Mouse (Mus musculus): Measurements from ENCODE around the gene Tmcc1. TPM values are rescaled to one million over a fixed set of nuclear protein-coding genes. Genes with fewer than 3 reads are reported as not detected.
A peak's percentile ranks its signal among the peaks of the same experiment; 100 is the strongest.

The Tmcc1 gene
- polyA plus RNA-seq, 1 experiment from 2014 or later = 24.3 TPM

- CTCF ChIA-PET = no interaction called here
- in situ Hi-C loops (cut with MboI; ENCODE audit: low pct_unique_long_range_greater_than_20kb) = no loop called here
- no peak for TF ChIP-seq CTCF (IDR thresholded peaks at IDR 0.05)
- no peak for ATAC-seq
- POLR2A ChIA-PET = interaction anchor here (0.9 kb wide), 1 partner anchor 142 kb away, joined by 3 read pairs; no protein-coding TSS in a partner anchor
- DNase-seq (ENCODE audit: low read depth, low spot score) = no peak
- no peaks in the 10 kb centered on the region for H3K27me3 ChIP-seq
These were observed 203.7 kb downstream of the Tmcc1 start for GRCm38 (mm10) chr6:115989607-115990006.

- in situ Hi-C loops (cut with MboI; ENCODE audit: low pct_unique_long_range_greater_than_20kb) = no loop called here
- DNase-seq (ENCODE audit: low read depth, low spot score) = peak; percentile 68
These were observed 204.3 kb downstream of the Tmcc1 start for GRCm38 (mm10) chr6:115989032-115989431.

GRCm38 (mm10) chr6:115987096-115987747, 206.1 kb downstream of the Tmcc1 start:
- DNase-seq (ENCODE audit: low read depth, low spot score) (no peak), ATAC-seq (no peak)
- H3K27me3 ChIP-seq = no peaks in the 10 kb centered on the region
- in situ Hi-C loops (cut with MboI; ENCODE audit: low pct_unique_long_range_greater_than_20kb) = no loop called here
- ChIA-PET POLR2A (no interaction called here), CTCF (interaction anchor here (1.7 kb wide), 1 partner anchor 15 kb away, joined by 4 read pairs; no protein-coding TSS in a partner anchor)
- no peak for TF ChIP-seq CTCF (IDR thresholded peaks at IDR 0.05)

More at GRCm38 (mm10) chr6:115989032-115989431, 204.3 kb downstream of the Tmcc1 start:
- TF ChIP-seq CTCF (IDR thresholded peaks at IDR 0.05) = no peak
- ATAC-seq = peak; percentile 20
- ChIA-PET POLR2A (interaction anchor here (0.8 kb wide), 1 partner anchor 11 kb away, joined by 3 read pairs; no protein-coding TSS in a partner anchor), CTCF (no interaction called here)
- H3K27me3 ChIP-seq = no peaks in the 10 kb centered on the region

GRCm38 (mm10) chr6:115986472-115987095, 206.7 kb downstream of the Tmcc1 start:
- TF ChIP-seq CTCF (IDR thresholded peaks at IDR 0.05) = no peak
- POLR2A ChIA-PET = no interaction called here
- H3K27me3 ChIP-seq = no peaks in the 10 kb centered on the region
- in situ Hi-C loops (cut with MboI; ENCODE audit: low pct_unique_long_range_greater_than_20kb) = no loop called here
- DNase-seq (ENCODE audit: low read depth, low spot score) (no peak), ATAC-seq (no peak)
- CTCF ChIA-PET = interaction anchor here (1.7 kb wide), 1 partner anchor 15 kb away, joined by 4 read pairs; no protein-coding TSS in a partner anchor

- no peak for TF ChIP-seq CTCF (IDR thresholded peaks at IDR 0.05)
- POLR2A ChIA-PET = no interaction called here
- no peaks in the 10 kb centered on the region for H3K27me3 ChIP-seq
- CTCF ChIA-PET = no interaction called here
- no peak for ATAC-seq
- no peak for DNase-seq (ENCODE audit: low read depth, low spot score)
- in situ Hi-C loops (cut with MboI; ENCODE audit: low pct_unique_long_range_greater_than_20kb) = no loop called here
These were observed 207.7 kb downstream of the Tmcc1 start for GRCm38 (mm10) chr6:115985622-115986021.

- TF ChIP-seq CTCF (IDR thresholded peaks at IDR 0.05) = no peak
- POLR2A ChIA-PET = no interaction called here
- DNase-seq (ENCODE audit: low read depth, low spot score) (no peak), ATAC-seq (no peak)
- in situ Hi-C loops (cut with MboI; ENCODE audit: low pct_unique_long_range_greater_than_20kb) = no loop called here
- no peaks in the 10 kb centered on the region for H3K27me3 ChIP-seq
- CTCF ChIA-PET = no interaction called here
These were observed 208.7 kb downstream of the Tmcc1 start for GRCm38 (mm10) chr6:115984580-115984979.

- in situ Hi-C loops (cut with MboI; ENCODE audit: low pct_unique_long_range_greater_than_20kb) = no loop called here
- ChIA-PET POLR2A (interaction anchor here (0.6 kb wide), 1 partner anchor 12 kb away, joined by 4 read pairs; no protein-coding TSS in a partner anchor), CTCF (interaction anchor here (1.6 kb wide), 1 partner anchor 12 kb away, joined by 3 read pairs; no protein-coding TSS in a partner anchor)
- ATAC-seq (no peak), DNase-seq (ENCODE audit: low read depth, low spot score) (no peak)
- TF ChIP-seq CTCF (IDR thresholded peaks at IDR 0.05) = no peak
- no peaks in the 10 kb centered on the region for H3K27me3 ChIP-seq
These were observed 209.8 kb downstream of the Tmcc1 start for GRCm38 (mm10) chr6:115983306-115984038.

GRCm38 (mm10) chr6:115982889-115983288, 210.4 kb downstream of the Tmcc1 start:
- no peak for TF ChIP-seq CTCF (IDR thresholded peaks at IDR 0.05)
- no peak for ATAC-seq

GRCm38 (mm10) chr6:115978596-115978995, 214.7 kb downstream of the Tmcc1 start:
- H3K27me3 ChIP-seq = no peaks in the 10 kb centered on the region
- no peak for TF ChIP-seq CTCF (IDR thresholded peaks at IDR 0.05)
- POLR2A ChIA-PET = no interaction called here
- DNase-seq (ENCODE audit: low read depth, low spot score) (no peak), ATAC-seq (no peak)
- in situ Hi-C loops (cut with MboI; ENCODE audit: low pct_unique_long_range_greater_than_20kb) = no loop called here
- CTCF ChIA-PET = no interaction called here

More at GRCm38 (mm10) chr6:115982889-115983288, 210.4 kb downstream of the Tmcc1 start:
- no peaks in the 10 kb centered on the region for H3K27me3 ChIP-seq
- CTCF ChIA-PET = interaction anchor here (1.6 kb wide), 1 partner anchor 11 kb away, joined by 3 read pairs; no protein-coding TSS in a partner anchor
- POLR2A ChIA-PET = interaction anchor here (0.6 kb wide), 1 partner anchor 12 kb away, joined by 4 read pairs; no protein-coding TSS in a partner anchor
- in situ Hi-C loops (cut with MboI; ENCODE audit: low pct_unique_long_range_greater_than_20kb) = no loop called here
- DNase-seq (ENCODE audit: low read depth, low spot score) = no peak

GRCm38 (mm10) chr6:115977810-115978209, 215.5 kb downstream of the Tmcc1 start:
- in situ Hi-C loops (cut with MboI; ENCODE audit: low pct_unique_long_range_greater_than_20kb) = no loop called here
- no peak for DNase-seq (ENCODE audit: low read depth, low spot score)
- no peak for TF ChIP-seq CTCF (IDR thresholded peaks at IDR 0.05)
- ChIA-PET POLR2A (no interaction called here), CTCF (interaction anchor here (0.9 kb wide), 1 partner anchor 33 kb away, joined by 3 read pairs; the partner anchor contains the start of gene H1foo)
- ATAC-seq = no peak
- no peaks in the 10 kb centered on the region for H3K27me3 ChIP-seq
